Mouse (Mus musculus) megakaryocyte, embryonic 14.5 days (primary cell): ENCODE data around the gene Tead1. TPM values are rescaled to one million over a fixed set of nuclear protein-coding genes. Genes with fewer than 3 reads are reported as not detected.

Experiments
- H3K27me3 ChIP-seq: replicated peaks from 2 replicates; pipeline ENCODE3; 2012; ENCODE audit warnings: inconsistent platforms
- H3K36me3 ChIP-seq: replicated peaks from 2 replicates; pipeline ENCODE3; 2012; ENCODE audit warnings: low read length, inconsistent platforms, mixed read lengths
- H3K4me1 ChIP-seq: 2 replicates; pipeline ENCODE4 v1.6.1; 2012; ENCODE audit warnings: inconsistent platforms
- H3K4me3 ChIP-seq: replicated peaks from 2 replicates; pipeline ENCODE3; 2012; ENCODE audit warnings: moderate library complexity, mild to moderate bottlenecking, inconsistent platforms
- H3K9me3 ChIP-seq: 2 replicates; pipeline ENCODE4 v1.6.1; 2012; ENCODE audit warnings: inconsistent platforms
- FLI1 ChIP-seq: IDR thresholded peaks from 2 replicates; pipeline ENCODE4 v1.6.1; 2012; ENCODE audit warnings: low read length, inconsistent platforms, mixed read lengths
- GATA1 ChIP-seq: IDR thresholded peaks from 3 replicates; pipeline ENCODE4 v1.6.1; 2012; ENCODE audit warnings: mixed read lengths, low read length, inconsistent platforms, borderline replicate concordance
- polyA plus RNA-seq: library from polyadenylated mRNA; stranded (reverse); fragments of >175 nt; gene quantifications from 2 replicates; pipeline ENCODE4 v1.2.3, GENCODE M21; 2012; ENCODE audit warnings: low replicate concordance; ENCODE audit not compliant: insufficient read depth

Tead1 gene
- polyA plus RNA-seq, 1 experiment: not detected

DNA sequence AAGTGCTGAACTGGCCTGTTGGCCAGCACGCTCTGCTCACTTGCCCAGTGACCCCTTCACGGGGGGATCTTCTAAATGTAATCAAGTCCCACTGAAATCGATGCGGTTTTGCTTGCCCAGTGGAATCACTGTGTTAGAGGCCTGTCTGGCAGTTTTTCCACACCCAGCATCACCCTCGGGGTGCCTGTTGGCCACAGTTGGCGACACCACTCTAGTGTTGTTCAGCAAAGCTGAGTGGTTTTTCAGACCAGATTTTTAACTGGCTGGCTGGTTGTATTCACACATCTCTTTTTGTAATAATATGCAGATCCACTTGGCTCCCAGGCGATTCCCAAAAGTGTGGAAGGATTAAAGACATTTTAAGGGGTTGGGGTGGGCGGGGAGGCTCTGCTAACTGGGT, 161.8 kb downstream of the Tead1 start:
- peaks cover 9% of the 10 kb centered on the region for H3K9me3 ChIP-seq
- no peaks in the 10 kb centered on the region for H3K36me3 ChIP-seq
- no peak overlapping the region for H3K4me3 ChIP-seq
- H3K27me3 ChIP-seq: peaks cover 19% of the 10 kb centered on the region
- H3K4me1 ChIP-seq: no peaks in the 10 kb centered on the region
- TF ChIP-seq GATA1 (no peak), FLI1 (no peak)

DNA sequence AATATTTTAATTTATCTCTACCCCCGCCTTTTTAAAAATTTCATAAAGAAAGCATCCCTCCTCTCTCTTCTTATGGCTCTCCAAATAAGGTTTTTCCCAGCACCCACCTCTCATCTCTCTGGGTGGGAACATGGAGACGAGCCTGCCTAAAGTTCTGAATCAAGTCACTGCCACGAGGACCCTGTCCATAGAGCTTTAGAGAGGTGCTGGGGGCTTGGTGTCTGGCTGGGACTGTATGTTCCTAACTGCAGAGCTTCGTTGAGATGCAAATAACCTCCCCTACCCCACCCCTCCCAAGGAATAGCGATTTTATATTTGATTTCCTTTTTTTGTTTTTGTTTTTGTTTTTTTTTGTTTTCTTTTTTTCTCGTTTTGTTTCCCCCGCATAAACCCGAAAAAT, 162.4 kb downstream of the Tead1 start:
- no peak for TF ChIP-seq FLI1
- no peak for TF ChIP-seq GATA1
- Histone ChIP-seq H3K27me3 (peaks cover 21% of the 10 kb centered on the region), H3K4me3 (no peak overlapping the region), H3K4me1 (no peaks in the 10 kb centered on the region), H3K9me3 (peaks cover 9% of the 10 kb centered on the region), H3K36me3 (no peaks in the 10 kb centered on the region)

DNA sequence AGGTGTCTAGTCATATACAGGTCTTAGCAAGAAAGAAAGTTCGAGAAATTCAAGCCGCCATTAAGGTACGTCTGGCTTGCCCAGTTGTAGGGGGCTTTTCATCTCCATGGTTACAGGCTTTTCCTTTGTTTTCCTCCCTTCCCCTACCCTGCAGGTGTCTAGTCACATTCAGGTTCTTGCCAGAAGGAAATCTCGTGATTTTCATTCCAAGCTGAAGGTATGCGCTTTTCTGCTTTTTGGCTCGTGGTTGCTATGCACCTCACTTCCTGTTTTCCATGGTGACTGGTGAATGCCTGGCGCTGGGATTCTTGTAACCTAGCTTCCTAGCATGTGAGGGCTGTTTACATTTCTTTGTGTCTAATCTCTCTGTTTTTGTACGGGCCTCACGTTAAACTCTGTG, 162.8 kb downstream of the Tead1 start:
- Histone ChIP-seq H3K4me1 (no peaks in the 10 kb centered on the region), H3K27me3 (peaks cover 21% of the 10 kb centered on the region), H3K4me3 (no peak overlapping the region), H3K36me3 (no peaks in the 10 kb centered on the region), H3K9me3 (peaks cover 9% of the 10 kb centered on the region)
- TF ChIP-seq FLI1: no peak
- no peak for TF ChIP-seq GATA1

DNA sequence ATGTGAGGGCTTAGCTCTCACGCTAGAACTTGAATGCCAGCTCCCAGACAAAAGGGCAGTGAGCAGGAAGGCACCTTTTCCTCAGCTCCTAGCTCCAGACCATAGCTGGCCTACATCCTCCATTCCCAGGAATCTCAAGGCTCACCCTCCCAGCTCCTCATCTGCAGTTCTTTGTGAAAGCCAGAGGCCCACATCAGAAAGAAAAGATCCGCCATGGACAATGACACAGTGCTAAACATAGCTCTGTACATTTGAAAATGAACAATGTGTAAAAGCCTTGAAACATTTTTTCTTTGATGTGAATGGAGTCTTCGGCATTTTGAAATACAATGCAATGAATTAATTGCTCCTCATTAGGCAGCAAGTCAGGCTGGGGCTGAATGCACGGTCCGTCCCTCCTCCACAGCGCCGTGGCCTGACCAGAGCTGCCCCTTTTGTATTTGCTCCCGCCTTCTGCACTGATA, 172.2 kb downstream of the Tead1 start:
- no peak overlapping the region for H3K4me3 ChIP-seq
- H3K27me3 ChIP-seq: peaks cover 41% of the 10 kb centered on the region
- H3K36me3 ChIP-seq: no peaks in the 10 kb centered on the region
- no peak for TF ChIP-seq FLI1
- no peak for TF ChIP-seq GATA1
- no peaks in the 10 kb centered on the region for H3K9me3 ChIP-seq
- no peaks in the 10 kb centered on the region for H3K4me1 ChIP-seq

DNA sequence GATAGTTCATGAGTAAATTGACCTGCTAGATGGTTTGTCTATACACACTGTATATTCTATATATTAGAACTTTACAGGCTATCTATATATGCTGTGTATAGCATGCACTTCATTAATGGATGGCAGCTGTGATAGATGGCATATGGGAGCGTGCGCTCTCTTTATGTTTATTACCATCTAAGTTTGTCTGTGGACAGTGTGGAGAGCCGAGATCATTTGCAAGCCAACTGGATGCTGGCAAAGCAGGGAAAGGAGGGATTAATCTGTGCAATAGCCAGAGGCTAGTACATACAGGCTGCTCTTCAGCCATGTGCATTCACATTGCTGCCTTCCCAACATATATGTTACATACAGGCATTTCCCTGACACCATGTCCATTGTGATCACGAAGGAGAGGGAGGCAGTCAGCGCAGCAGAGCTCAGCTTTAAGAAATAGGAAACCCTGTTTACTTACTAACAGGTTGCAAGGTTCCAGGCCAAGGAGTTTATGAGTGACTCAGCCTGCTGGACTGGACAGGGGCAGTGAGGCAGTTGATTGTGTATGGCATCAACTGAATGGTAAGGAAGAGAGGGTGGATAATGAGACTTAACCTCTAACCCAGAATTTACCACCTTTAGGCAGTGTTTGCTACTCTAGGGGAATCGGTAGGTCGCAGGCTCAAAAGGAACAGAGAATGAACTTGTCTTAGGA, 173.2 kb downstream of the Tead1 start:
- no peaks in the 10 kb centered on the region for H3K4me1 ChIP-seq
- H3K9me3 ChIP-seq: no peaks in the 10 kb centered on the region
- H3K4me3 ChIP-seq: no peak overlapping the region
- H3K36me3 ChIP-seq: no peaks in the 10 kb centered on the region
- TF ChIP-seq FLI1 (no peak), GATA1 (no peak)
- peaks cover 46% of the 10 kb centered on the region for H3K27me3 ChIP-seq

DNA sequence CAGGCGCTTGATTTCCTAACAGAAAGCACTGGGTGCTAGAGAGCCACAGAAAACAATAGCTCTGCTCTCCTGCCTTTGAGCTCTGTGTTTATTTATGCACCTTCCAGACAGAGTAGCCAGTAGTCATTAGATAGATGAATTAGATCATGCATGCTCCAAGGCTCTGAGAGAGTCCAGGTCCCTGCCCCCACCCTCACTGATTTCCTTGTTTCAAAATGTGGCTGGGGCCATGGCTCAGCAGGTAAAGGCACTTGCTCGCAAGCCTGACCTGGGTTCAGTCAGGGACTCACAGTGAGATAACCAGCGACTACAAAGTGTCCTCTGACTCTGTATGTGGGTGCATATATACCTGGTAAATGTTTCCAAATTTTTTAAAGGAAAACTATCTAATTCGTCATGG, 174.7 kb downstream of the Tead1 start:
- H3K36me3 ChIP-seq: no peaks in the 10 kb centered on the region
- H3K9me3 ChIP-seq: no peaks in the 10 kb centered on the region
- no peak for TF ChIP-seq GATA1
- no peak for TF ChIP-seq FLI1
- peaks cover 58% of the 10 kb centered on the region for H3K27me3 ChIP-seq
- H3K4me3 ChIP-seq: no peak overlapping the region
- no peaks in the 10 kb centered on the region for H3K4me1 ChIP-seq

DNA sequence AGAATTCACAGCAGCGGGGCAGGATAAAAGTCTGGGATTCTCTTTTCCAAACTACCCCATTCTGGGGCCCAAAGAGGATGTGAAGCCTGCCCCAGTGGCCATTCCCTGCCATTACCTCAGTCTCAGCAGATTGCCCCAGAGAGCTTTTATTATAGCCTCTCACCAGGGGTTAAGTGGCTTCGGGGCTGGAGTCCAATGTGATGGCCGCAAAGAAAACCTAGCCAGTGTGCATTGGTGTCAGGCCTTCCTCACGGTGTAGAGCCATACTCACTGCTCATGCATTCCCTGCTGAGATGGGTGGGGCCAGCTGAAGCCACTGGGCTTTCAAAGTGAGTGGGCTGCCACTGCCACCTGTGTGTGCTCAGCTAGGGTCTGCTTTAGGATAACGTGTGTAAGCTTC, 175.4 kb downstream of the Tead1 start:
- no peak for TF ChIP-seq FLI1
- no peak for TF ChIP-seq GATA1
- no peak overlapping the region for H3K4me3 ChIP-seq
- no peaks in the 10 kb centered on the region for H3K4me1 ChIP-seq
- H3K9me3 ChIP-seq: no peaks in the 10 kb centered on the region
- no peaks in the 10 kb centered on the region for H3K36me3 ChIP-seq
- peaks cover 58% of the 10 kb centered on the region for H3K27me3 ChIP-seq

DNA sequence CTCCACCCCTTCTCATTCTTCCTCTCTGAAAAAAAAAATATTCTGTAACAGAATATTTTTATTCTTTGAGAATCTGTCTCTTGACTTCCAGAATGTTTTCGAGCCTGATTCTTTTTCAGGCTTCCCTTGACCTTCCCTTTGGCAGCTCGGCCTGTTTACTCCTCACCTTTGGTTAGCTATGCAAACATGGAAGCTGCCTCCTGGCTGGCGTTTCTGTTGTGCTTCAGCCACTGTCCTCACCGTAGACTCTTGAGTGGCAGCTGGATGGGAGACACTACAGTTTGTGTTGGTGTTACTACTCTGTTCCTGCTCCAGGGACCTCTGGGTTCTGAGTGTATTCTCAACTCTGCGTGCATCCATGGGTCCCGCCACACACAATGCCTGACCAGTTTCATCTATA, 176.3 kb downstream of the Tead1 start:
- Histone ChIP-seq H3K27me3 (peaks cover 59% of the 10 kb centered on the region), H3K4me1 (peaks cover 5% of the 10 kb centered on the region; the same call in 1 of the 2 replicates), H3K9me3 (no peaks in the 10 kb centered on the region), H3K36me3 (no peaks in the 10 kb centered on the region), H3K4me3 (no peak overlapping the region)
- no peak for TF ChIP-seq GATA1
- TF ChIP-seq FLI1: no peak

DNA sequence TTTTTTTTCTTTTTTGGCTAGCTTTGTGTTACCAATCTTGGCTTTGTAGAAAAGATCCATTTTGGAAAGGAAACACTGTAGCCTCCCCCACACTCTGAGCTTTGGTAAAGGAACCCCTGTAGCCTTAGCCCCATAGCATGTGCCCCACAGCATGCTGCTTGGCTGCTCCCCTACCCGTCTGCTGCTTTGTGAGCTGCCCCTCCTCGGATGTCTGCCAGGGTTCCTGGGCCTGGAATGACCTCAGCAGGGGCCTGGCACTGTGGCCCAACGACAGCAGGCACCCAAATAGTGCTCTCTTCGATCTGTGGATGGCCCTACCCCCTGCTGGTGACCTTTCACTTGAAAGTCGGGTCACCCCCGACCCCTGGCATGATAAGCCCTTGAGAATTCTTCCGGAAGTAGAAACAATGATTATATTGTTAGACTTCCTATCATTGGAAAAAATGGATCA, 177.0 kb downstream of the Tead1 start:
- H3K9me3 ChIP-seq: no peaks in the 10 kb centered on the region
- H3K4me1 ChIP-seq: peaks cover 5% of the 10 kb centered on the region; the same call in 1 of the 2 replicates
- no peaks in the 10 kb centered on the region for H3K36me3 ChIP-seq
- TF ChIP-seq GATA1 (no peak), FLI1 (no peak)
- H3K27me3 ChIP-seq: peaks cover 55% of the 10 kb centered on the region
- no peak overlapping the region for H3K4me3 ChIP-seq

DNA sequence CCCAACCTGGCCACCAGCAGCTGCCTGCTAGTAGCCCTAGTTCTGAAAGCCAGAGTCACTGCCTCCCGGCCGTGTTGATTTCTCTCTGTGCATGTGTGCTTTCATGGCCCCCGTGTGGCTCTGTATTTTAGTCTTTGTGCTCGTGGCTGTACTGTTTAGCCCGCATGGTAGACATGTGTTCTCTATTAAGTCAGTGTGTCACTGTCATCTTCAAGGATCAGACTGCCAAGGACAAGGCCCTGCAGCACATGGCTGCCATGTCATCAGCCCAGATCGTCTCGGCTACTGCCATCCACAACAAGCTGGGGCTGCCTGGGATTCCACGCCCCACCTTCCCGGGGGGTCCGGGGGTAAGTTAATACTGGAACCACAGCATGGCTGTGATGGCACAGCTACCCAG, 177.5 kb downstream of the Tead1 start:
- no peaks in the 10 kb centered on the region for H3K36me3 ChIP-seq
- peaks cover 5% of the 10 kb centered on the region; the same call in 1 of the 2 replicates for H3K4me1 ChIP-seq
- no peak overlapping the region for H3K4me3 ChIP-seq
- H3K27me3 ChIP-seq: peaks cover 58% of the 10 kb centered on the region
- H3K9me3 ChIP-seq: no peaks in the 10 kb centered on the region
- TF ChIP-seq GATA1 (no peak), FLI1 (no peak)
